Mouse (Mus musculus) liver, embryonic 14.5 days (tissue): ENCODE measurements at regions not wholly inside any gene's neighbourhood (a gene's known extent, or its start where the extent isn't known, plus 50 kb on each side); places are given as distances from the start of the nearest gene placed in this dataset.

Experiments
- ATAC-seq: fragments of 200-750 bp; cut with Nextera tagmentation; 2 replicates; pipeline ENCODE4 v1.8.0; 2017; ENCODE audit warnings: moderate number of reproducible peaks, mild to moderate bottlenecking, moderate library complexity; ENCODE audit not compliant: insufficient read depth
- DNase-seq, 3 experiments: peaks; one replicate each; pipeline ENCODE4 v3.0.0-alpha.2; 2012 to 2013; ENCODE audit warnings: low read depth in 3 of 3, low spot score in 3 of 3
- H3K27ac ChIP-seq: fragments of 300-500 bp; sonication (generic); 2 replicates; pipeline ENCODE4 v1.5.1; 2014; ENCODE audit warnings: moderate library complexity, mild to moderate bottlenecking, control low read depth, inconsistent platforms
- H3K27me3 ChIP-seq: fragments of 300-500 bp; sonication (generic); 2 replicates; pipeline ENCODE4 v1.6.1; 2014; ENCODE audit warnings: mild to moderate bottlenecking, low read length, moderate library complexity; ENCODE audit not compliant: control insufficient read depth, insufficient read depth
- H3K36me3 ChIP-seq: fragments of 300-500 bp; sonication (generic); replicated peaks from 2 replicates; pipeline ENCODE4 v1.6.1; 2014; ENCODE audit warnings: low read depth; ENCODE audit not compliant: control insufficient read depth, insufficient read depth
- H3K4me1 ChIP-seq, 2 experiments: fragments of 200-500 bp in 1 of 2; fragments of 300-500 bp in 1 of 2; sonication (generic) in 1 of 2; replicated peaks; 2 replicates each; pipeline ENCODE4 v1.6.1; 2012 to 2014; ENCODE audit warnings: antibody characterized with exemption in 1 of 2, inconsistent platforms in 1 of 2, low read length in 1 of 2; ENCODE audit not compliant: control insufficient read depth in 2 of 2, insufficient read depth in 2 of 2
- H3K4me2 ChIP-seq: fragments of 300-500 bp; sonication (generic); 2 replicates; pipeline ENCODE4 v1.6.1; 2014; ENCODE audit warnings: low read depth, mild to moderate bottlenecking, control low read depth, moderate library complexity
- H3K4me3 ChIP-seq, 2 experiments: fragments of 200-500 bp in 1 of 2; fragments of 300-500 bp in 1 of 2; sonication (generic) in 1 of 2; 2 replicates each; pipeline ENCODE4 v1.5.1; 2012 to 2014; ENCODE audit warnings: low read depth in 2 of 2, low read length in 2 of 2, mild to moderate bottlenecking in 2 of 2, control low read depth in 1 of 2, inconsistent platforms in 1 of 2, moderate library complexity in 1 of 2; ENCODE audit not compliant: insufficient read depth in 1 of 2
- H3K9ac ChIP-seq: fragments of 300-500 bp; sonication (generic); replicated peaks from 2 replicates; pipeline ENCODE4 v1.6.1; 2014; ENCODE audit warnings: mild to moderate bottlenecking, control low read depth, moderate library complexity
- H3K9me3 ChIP-seq: fragments of 300-500 bp; sonication (generic); 2 replicates; pipeline ENCODE4 v1.6.1; 2016; ENCODE audit warnings: low read length, mixed read lengths; ENCODE audit not compliant: control insufficient read depth
- CTCF ChIP-seq: IDR thresholded peaks from 2 replicates; pipeline ENCODE4 v1.5.1; 2016; ENCODE audit warnings: antibody characterized with exemption, low read depth, control low read depth
- EP300 ChIP-seq: IDR thresholded peaks from 2 replicates; pipeline ENCODE4 v1.6.1; 2016; ENCODE audit warnings: antibody characterized with exemption, low read depth
- WGBS: fragments of 180-500 bp; shearing (Covaris S2); extraction: QIAGEN DNeasy Blood & Tissue Kit; methylation state at CpG from one replicate; pipeline ENCODE4 v1.1.7; 2014; ENCODE audit not compliant: insufficient replicate concordance; 5-methylcytosine and 5-hydroxymethylcytosine counted together

DNA sequence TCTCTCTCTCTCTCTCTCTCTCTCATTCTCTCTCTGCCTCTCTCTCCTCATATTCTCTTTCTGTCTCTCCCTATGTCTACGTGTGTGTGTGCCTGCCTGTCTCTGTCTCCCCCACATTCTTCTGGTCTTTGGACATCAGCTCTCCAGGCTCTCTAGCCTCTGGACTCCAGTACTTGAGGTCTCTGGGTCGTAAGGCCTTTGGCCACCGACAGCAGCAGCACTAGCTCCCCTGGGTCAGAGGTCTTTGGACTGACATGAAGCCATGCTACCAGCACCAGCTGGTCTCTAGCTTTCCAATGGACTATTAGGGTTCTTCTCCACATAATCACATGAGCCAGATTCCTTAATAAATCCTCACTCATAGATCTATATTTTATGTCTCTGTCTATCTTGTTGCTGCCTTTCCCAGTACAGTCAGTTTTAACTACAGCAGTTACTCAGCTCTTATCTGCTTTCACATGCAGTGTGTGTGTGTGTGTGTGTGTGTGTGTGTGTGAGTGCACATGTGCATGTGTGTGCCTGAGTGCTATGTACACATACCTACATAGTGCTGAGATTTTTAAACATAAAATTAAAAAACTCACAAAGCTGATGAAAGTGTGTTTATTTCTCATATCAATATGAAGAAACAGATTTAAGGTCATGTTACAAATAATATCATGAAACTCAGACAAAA, 81.7 kb upstream of the Cpeb2 start:
- H3K27me3 ChIP-seq: no peaks in the 10 kb centered on the region
- ATAC-seq: no peak
- no peaks in the 10 kb centered on the region for H3K4me1 ChIP-seq
- H3K36me3 ChIP-seq: no peaks in the 10 kb centered on the region
- TF ChIP-seq EP300: no peak
- no peak for TF ChIP-seq CTCF
- H3K9me3 ChIP-seq: no peaks in the 10 kb centered on the region
- WGBS: 51% methylated on average over 3 of the region's 3 CpGs
- H3K9ac ChIP-seq: no peak overlapping the region
- no peak overlapping the region for H3K27ac ChIP-seq
- no peak overlapping the region for H3K4me3 ChIP-seq
- DNase-seq: peak in 1 of 3 experiments; percentile 2
- no peak overlapping the region for H3K4me2 ChIP-seq

DNA sequence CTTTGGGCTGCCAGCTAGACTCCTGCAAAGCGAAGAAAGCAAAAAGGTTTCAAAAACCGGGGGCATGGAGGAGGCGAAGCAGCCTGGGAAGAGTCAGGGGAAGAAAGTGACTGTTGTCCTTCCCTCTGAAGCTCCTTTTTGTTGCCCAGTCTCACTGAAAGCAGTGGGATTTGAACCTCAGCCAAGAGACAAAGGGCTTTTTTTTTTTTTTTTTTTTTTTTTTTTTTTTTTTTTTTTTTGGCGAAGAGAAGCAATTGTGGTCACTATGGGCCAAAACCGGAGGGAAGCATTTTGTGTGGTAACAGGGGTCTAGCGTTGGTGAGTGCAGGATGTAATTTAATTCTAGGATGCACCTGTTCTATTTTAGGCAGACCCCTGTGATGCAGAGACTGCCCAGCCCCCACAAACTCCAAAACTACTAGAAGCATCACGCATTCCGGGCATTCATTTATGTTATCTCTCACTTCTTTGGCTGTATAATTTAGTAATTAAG, 80.8 kb upstream of the Cpeb2 start:
- no peak overlapping the region for H3K27ac ChIP-seq
- 47% methylated on average over 8 of the region's 8 CpGs for WGBS
- ATAC-seq: no peak
- H3K9ac ChIP-seq: no peak overlapping the region
- no peaks in the 10 kb centered on the region for H3K27me3 ChIP-seq
- H3K9me3 ChIP-seq: no peaks in the 10 kb centered on the region
- no peak for DNase-seq
- no peak overlapping the region for H3K4me2 ChIP-seq
- no peak for TF ChIP-seq EP300
- no peak for TF ChIP-seq CTCF
- H3K4me3 ChIP-seq: no peak overlapping the region
- H3K4me1 ChIP-seq: no peaks in the 10 kb centered on the region
- no peaks in the 10 kb centered on the region for H3K36me3 ChIP-seq

DNA sequence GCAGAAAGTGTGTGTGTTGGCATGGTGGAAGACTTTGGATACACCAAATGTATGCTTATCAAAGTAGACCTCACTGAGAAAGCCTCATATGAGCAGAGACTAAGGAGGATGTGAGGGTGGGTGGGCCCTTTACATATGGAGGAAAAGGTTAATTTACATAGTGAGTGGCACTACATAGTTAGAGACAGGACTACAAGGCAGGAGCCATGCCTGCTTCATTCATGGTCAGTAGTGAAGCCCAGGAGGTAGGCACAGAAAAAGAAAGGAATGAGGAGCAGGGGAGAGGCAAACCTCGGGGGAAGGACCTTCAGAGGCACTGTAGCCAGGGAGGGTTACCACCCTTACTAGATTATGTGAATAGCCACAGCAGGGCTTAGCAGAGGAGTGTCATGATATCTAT, 80.1 kb upstream of the Cpeb2 start:
- Histone ChIP-seq H3K4me1 (no peaks in the 10 kb centered on the region), H3K36me3 (no peaks in the 10 kb centered on the region), H3K4me2 (no peak overlapping the region), H3K27me3 (no peaks in the 10 kb centered on the region), H3K9me3 (no peaks in the 10 kb centered on the region), H3K4me3 (no peak overlapping the region), H3K9ac (no peak overlapping the region), H3K27ac (no peak overlapping the region)
- TF ChIP-seq EP300 (no peak), CTCF (no peak)
- no peak for DNase-seq
- 29% methylated on average over 1 of the region's 1 CpGs for WGBS
- ATAC-seq: no peak

DNA sequence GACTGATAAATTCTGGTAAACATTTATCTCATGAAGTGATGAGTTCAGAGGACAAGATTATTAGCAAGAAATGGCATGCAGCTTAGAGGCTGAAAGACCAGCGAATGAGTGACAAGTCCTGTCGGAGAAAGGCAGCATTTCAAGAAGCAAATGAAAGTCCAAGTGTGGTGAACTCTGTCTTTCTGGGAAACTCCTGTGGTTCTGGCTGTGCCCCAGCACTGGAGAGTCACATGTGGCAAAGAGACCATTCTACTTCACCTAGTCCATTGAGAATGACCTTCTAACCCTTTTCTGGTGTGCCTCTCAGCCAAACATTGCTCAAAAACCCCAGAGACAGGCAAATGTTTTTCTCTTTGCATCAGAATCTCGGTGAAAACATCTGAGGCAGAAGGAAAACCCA, 76.2 kb upstream of the Cpeb2 start:
- H3K4me2 ChIP-seq: no peak overlapping the region
- ATAC-seq: no peak
- H3K4me3 ChIP-seq: no peak overlapping the region
- no peak overlapping the region for H3K9ac ChIP-seq
- no peak for TF ChIP-seq CTCF
- TF ChIP-seq EP300: no peak
- no peaks in the 10 kb centered on the region for H3K36me3 ChIP-seq
- H3K27me3 ChIP-seq: no peaks in the 10 kb centered on the region
- no peak for DNase-seq
- H3K27ac ChIP-seq: no peak overlapping the region
- H3K9me3 ChIP-seq: no peaks in the 10 kb centered on the region
- WGBS: 70% methylated on average over 3 of the region's 3 CpGs
- no peaks in the 10 kb centered on the region for H3K4me1 ChIP-seq

DNA sequence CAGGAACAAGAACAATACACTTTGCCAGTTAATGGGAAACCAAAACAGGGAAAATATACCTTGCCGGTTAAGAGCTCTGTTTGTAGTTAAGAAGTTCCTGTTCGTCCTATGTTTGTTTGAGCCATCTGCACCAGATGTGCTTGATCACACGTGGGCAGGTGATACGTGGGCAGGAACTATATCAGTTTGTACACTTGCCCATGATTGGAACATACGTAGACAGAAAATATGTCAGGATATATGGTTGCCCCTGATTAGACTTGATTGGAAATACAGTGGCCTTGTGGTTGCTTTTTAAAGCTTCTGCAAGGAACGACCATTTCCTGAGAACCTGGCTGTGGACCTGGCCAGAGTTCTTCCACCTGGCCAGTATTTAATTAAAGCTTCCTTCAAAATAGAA, 72.8 kb upstream of the Cpeb2 start:
- Histone ChIP-seq H3K36me3 (no peaks in the 10 kb centered on the region), H3K27ac (no peak overlapping the region), H3K9me3 (no peaks in the 10 kb centered on the region), H3K27me3 (no peaks in the 10 kb centered on the region), H3K4me3 (no peak overlapping the region), H3K4me1 (no peaks in the 10 kb centered on the region), H3K4me2 (no peak overlapping the region), H3K9ac (no peak overlapping the region)
- ATAC-seq (no peak), DNase-seq (no peak)
- TF ChIP-seq EP300 (no peak), CTCF (no peak)
- WGBS: 19% methylated on average over 6 of the region's 6 CpGs
